Mouse (Mus musculus): ENCODE measurements around the gene Btg2.

Gene Btg2

GRCm38 (mm10) chr1:134078802-134079476 lies at the start of gene Btg2:
Gene Btg2 (minus strand): TSS chr1:134079120.
- peak; percentile 98 for DNase-seq

- no peak for DNase-seq
Observed at GRCm38 (mm10) chr1:134122195-134122594, 43.3 kb upstream of the Btg2 start.

GRCm38 (mm10) chr1:134120179-134120578 lies 41.3 kb upstream of the Btg2 start:
- peak; percentile 81 for DNase-seq

GRCm38 (mm10) chr1:134117110-134117509 lies 38.2 kb upstream of the Btg2 start:
- no peak for DNase-seq

GRCm38 (mm10) chr1:134115424-134115823 lies 36.5 kb upstream of the Btg2 start:
- no peak for DNase-seq

GRCm38 (mm10) chr1:134114730-134115129 lies 35.8 kb upstream of the Btg2 start:
- no peak for DNase-seq

GRCm38 (mm10) chr1:134114018-134114417 lies 35.1 kb upstream of the Btg2 start:
- no peak for DNase-seq

GRCm38 (mm10) chr1:134113560-134113959 lies 34.6 kb upstream of the Btg2 start:
- no peak for DNase-seq

GRCm38 (mm10) chr1:134110979-134111378 lies 32.1 kb upstream of the Btg2 start, which contains the start of gene Chit1:
Gene Chit1 (plus strand): TSS chr1:134111242.
- no peak for DNase-seq

- no peak for DNase-seq
Observed at GRCm38 (mm10) chr1:134110449-134110848, 31.5 kb upstream of the Btg2 start.

- DNase-seq: no peak
Observed at GRCm38 (mm10) chr1:134110015-134110414, 31.1 kb upstream of the Btg2 start.

GRCm38 (mm10) chr1:134107777-134108176 lies 28.9 kb upstream of the Btg2 start:
- no peak for DNase-seq

GRCm38 (mm10) chr1:134106719-134107118 lies 27.8 kb upstream of the Btg2 start:
- peak; percentile 65 for DNase-seq

GRCm38 (mm10) chr1:134105764-134106430 lies 27.0 kb upstream of the Btg2 start:
- DNase-seq: no peak

- DNase-seq: no peak
Observed at GRCm38 (mm10) chr1:134105043-134105763, 26.3 kb upstream of the Btg2 start.

GRCm38 (mm10) chr1:134103861-134104260 lies 24.9 kb upstream of the Btg2 start:
- DNase-seq: no peak

GRCm38 (mm10) chr1:134101593-134101992 lies 22.7 kb upstream of the Btg2 start:
- DNase-seq: no peak

GRCm38 (mm10) chr1:134100928-134101327 lies 22.0 kb upstream of the Btg2 start:
- no peak for DNase-seq

GRCm38 (mm10) chr1:134100401-134100800 lies 21.5 kb upstream of the Btg2 start:
- no peak for DNase-seq

GRCm38 (mm10) chr1:134099516-134100235 lies 20.8 kb upstream of the Btg2 start:
- no peak for DNase-seq

GRCm38 (mm10) chr1:134098726-134099515 lies 20.0 kb upstream of the Btg2 start:
- no peak for DNase-seq
